Mouse (Mus musculus): ENCODE results near the gene Anxa6. TPM values are rescaled to one million over a fixed set of nuclear protein-coding genes. Genes with fewer than 3 reads are reported as not detected.
"Not testable (repeated sequence)": the region's sequence is repeated elsewhere in the genome, so short reads cannot be mapped to it uniquely, and the experiment has no call there.

Gene Anxa6
- total RNA-seq, 2 experiments from 2014 or later = 466 to 474 TPM

- no peak for DNase-seq (ENCODE audit: low spot score in 2 of 2)
Measured at GRCm38 (mm10) chr11:54965234-54965633, 68.0 kb downstream of the Anxa6 start.

GRCm38 (mm10) chr11:54962810-54963209, 70.4 kb downstream of the Anxa6 start, which contains the start of gene Tnip1:
Gene Tnip1, minus strand, starts transcription at chr11:54962917.
- DNase-seq (ENCODE audit: low spot score in 2 of 2) = peak in 1 of 2 experiments; percentile 52

- DNase-seq (ENCODE audit: low spot score in 2 of 2) = no peak
Measured at GRCm38 (mm10) chr11:54961921-54962320, 71.3 kb downstream of the Anxa6 start.

GRCm38 (mm10) chr11:54961164-54961850, 71.9 kb downstream of the Anxa6 start:
- DNase-seq (ENCODE audit: low spot score in 2 of 2) = no peak

- DNase-seq (ENCODE audit: low spot score in 2 of 2) = no peak
Measured at GRCm38 (mm10) chr11:54960251-54960650, 73.0 kb downstream of the Anxa6 start.

- DNase-seq (ENCODE audit: low spot score in 2 of 2) = no peak
Measured at GRCm38 (mm10) chr11:54958571-54959073, 74.6 kb downstream of the Anxa6 start.

GRCm38 (mm10) chr11:54957708-54958107, 75.5 kb downstream of the Anxa6 start:
- not testable (repeated sequence) for DNase-seq (ENCODE audit: low spot score in 2 of 2)

- no peak for DNase-seq (ENCODE audit: low spot score in 2 of 2)
Measured at GRCm38 (mm10) chr11:54956912-54957311, 76.3 kb downstream of the Anxa6 start.

GRCm38 (mm10) chr11:54955735-54956480, 77.3 kb downstream of the Anxa6 start:
- DNase-seq (ENCODE audit: low spot score in 2 of 2) = peak; percentile 98 to 100

- not testable (repeated sequence) for DNase-seq (ENCODE audit: low spot score in 2 of 2)
Measured at GRCm38 (mm10) chr11:54955400-54955734, 77.9 kb downstream of the Anxa6 start.

GRCm38 (mm10) chr11:54954716-54955115, 78.5 kb downstream of the Anxa6 start:
- no peak for DNase-seq (ENCODE audit: low spot score in 2 of 2)

GRCm38 (mm10) chr11:54953993-54954446, 79.2 kb downstream of the Anxa6 start:
- DNase-seq (ENCODE audit: low spot score in 2 of 2) = no peak

- DNase-seq (ENCODE audit: low spot score in 2 of 2) = no peak
Measured at GRCm38 (mm10) chr11:54952651-54953050, 80.6 kb downstream of the Anxa6 start.

- no peak for DNase-seq (ENCODE audit: low spot score in 2 of 2)
Measured at GRCm38 (mm10) chr11:54950684-54951083, 82.6 kb downstream of the Anxa6 start.

- no peak for DNase-seq (ENCODE audit: low spot score in 2 of 2)
Measured at GRCm38 (mm10) chr11:54949717-54950116, 83.5 kb downstream of the Anxa6 start.

GRCm38 (mm10) chr11:54944702-54945101, 88.5 kb downstream of the Anxa6 start:
- no peak for DNase-seq (ENCODE audit: low spot score in 2 of 2)

- no peak for DNase-seq (ENCODE audit: low spot score in 2 of 2)
Measured at GRCm38 (mm10) chr11:54940056-54940455, 93.2 kb downstream of the Anxa6 start.

- DNase-seq (ENCODE audit: low spot score in 2 of 2) = no peak
Measured at GRCm38 (mm10) chr11:54939501-54939900, 93.7 kb downstream of the Anxa6 start.

GRCm38 (mm10) chr11:54936771-54937140, 96.5 kb downstream of the Anxa6 start:
- DNase-seq (ENCODE audit: low spot score in 2 of 2) = no peak

GRCm38 (mm10) chr11:54936035-54936770, 97.0 kb downstream of the Anxa6 start:
- no peak for DNase-seq (ENCODE audit: low spot score in 2 of 2)

GRCm38 (mm10) chr11:54934198-54934597, 99.0 kb downstream of the Anxa6 start:
- DNase-seq (ENCODE audit: low spot score in 2 of 2) = no peak

- DNase-seq (ENCODE audit: low spot score in 2 of 2) = no peak
Measured at GRCm38 (mm10) chr11:54932540-54932939, 100.7 kb downstream of the Anxa6 start.
